Mouse (Mus musculus): ENCODE measurements at regions not wholly inside any gene's neighbourhood (a gene's known extent, or its start where the extent isn't known, plus 50 kb on each side); places are given as distances from the start of the nearest gene placed in this dataset.

GRCm38 (mm10) chr10:44840449-44840848, 226.6 kb upstream of the Prep start:
- TF ChIP-seq POLR2A (IDR thresholded peaks at IDR 0.05; ENCODE audit: control insufficient read depth, extremely low read depth, insufficient read depth, low read length, poor library complexity) = no peak
- no peak for TF ChIP-seq CTCF (IDR thresholded peaks at IDR 0.05; ENCODE audit: borderline replicate concordance, control insufficient read depth, extremely low read depth, insufficient read depth, low read length, poor library complexity)

Data from thymus, adult 2 months (tissue).